Mouse (Mus musculus) MEL (cell line): ENCODE data around the gene Olfr544. TPM values are rescaled to one million over a fixed set of nuclear protein-coding genes. Genes with fewer than 3 reads are reported as not detected.

Experiments
- DNase-seq: peaks from one replicate; pipeline ENCODE4 v3.0.0; 2011; ENCODE audit warnings: low read depth, low spot score
- H3K27ac ChIP-seq: 2 replicates; pipeline ENCODE4 v1.5.1; 2012; ENCODE audit warnings: low read depth, mild to moderate bottlenecking, control low read depth, low read length, moderate library complexity; ENCODE audit not compliant: control insufficient read depth
- H3K27me3 ChIP-seq, 2 experiments: fragments of 150-350 bp in 1 of 2; sonication (generic) in 1 of 2; 2 replicates each; pipeline ENCODE4 v1.6.1; 2012; ENCODE audit warnings: low read length in 2 of 2, mild to moderate bottlenecking in 2 of 2, improper control_type of control experiment in 1 of 2, moderate library complexity in 1 of 2; ENCODE audit not compliant: insufficient read depth in 2 of 2, control insufficient read depth in 1 of 2
- H3K36me3 ChIP-seq, 2 experiments: 2 replicates each; pipeline ENCODE4 v1.6.1; 2012 to 2014; ENCODE audit warnings: low read length in 2 of 2, improper control_type of control experiment in 1 of 2, inconsistent platforms in 1 of 2, mild to moderate bottlenecking in 1 of 2; ENCODE audit not compliant: insufficient read depth in 2 of 2, control insufficient read depth in 1 of 2
- H3K4me1 ChIP-seq, 2 experiments: fragments of 150-350 bp in 1 of 2; sonication (generic) in 1 of 2; 2 replicates each; pipeline ENCODE4 v1.6.1; 2012; ENCODE audit warnings: low read length in 2 of 2, improper control_type of control experiment in 1 of 2, mild to moderate bottlenecking in 1 of 2; ENCODE audit not compliant: insufficient read depth in 2 of 2, control insufficient read depth in 1 of 2
- H3K4me3 ChIP-seq, 2 experiments: fragments of 150-350 bp in 1 of 2; sonication (generic) in 1 of 2; 2 replicates each; pipeline ENCODE4 v1.5.1; 2012; ENCODE audit warnings: low read depth in 2 of 2, low read length in 2 of 2, mild to moderate bottlenecking in 2 of 2, moderate library complexity in 2 of 2, control low read depth in 1 of 2, improper control_type of control experiment in 1 of 2; ENCODE audit not compliant: control insufficient read depth in 1 of 2, insufficient read depth in 1 of 2
- H3K79me2 ChIP-seq: 2 replicates; pipeline ENCODE4 v1.6.1; 2012; ENCODE audit warnings: mild to moderate bottlenecking, low read length, moderate library complexity; ENCODE audit not compliant: control insufficient read depth, poor library complexity, insufficient read depth
- H3K9ac ChIP-seq: 2 replicates; pipeline ENCODE4 v1.6.1; 2012; ENCODE audit warnings: low read depth, mild to moderate bottlenecking, control low read depth, low read length, moderate library complexity; ENCODE audit not compliant: control insufficient read depth, poor library complexity, severe bottlenecking
- H3K9me3 ChIP-seq: fragments of 150-350 bp; sonication (generic); replicated peaks from 2 replicates; pipeline ENCODE4 v1.6.1; 2012; ENCODE audit warnings: mild to moderate bottlenecking, low read length, improper control_type of control experiment, moderate library complexity; ENCODE audit not compliant: insufficient read depth
- BHLHE40 ChIP-seq: IDR thresholded peaks from 2 replicates; pipeline ENCODE4 v1.6.1; 2012; ENCODE audit warnings: low read depth, mild to moderate bottlenecking, inconsistent platforms, low read length, improper control_type of control experiment, borderline replicate concordance
- CHD1 ChIP-seq: IDR thresholded peaks from 2 replicates; pipeline ENCODE4 v1.6.1; 2012; ENCODE audit warnings: low read depth, mild to moderate bottlenecking, inconsistent platforms, low read length, improper control_type of control experiment
- CHD2 ChIP-seq: IDR thresholded peaks from 2 replicates; pipeline ENCODE4 v1.6.1; 2011; ENCODE audit warnings: low read length, improper control_type of control experiment
- CTCF ChIP-seq, 3 experiments: IDR thresholded peaks in 2 of 3; conservative IDR thresholded peaks in 1 of 3; 2 replicates each; pipeline ENCODE4 v1.5.1; 2011 to 2012; ENCODE audit warnings: low read length in 3 of 3, low read depth in 2 of 3, mild to moderate bottlenecking in 2 of 3, improper control_type of control experiment in 1 of 3, inconsistent platforms in 1 of 3, mixed read lengths in 1 of 3, moderate library complexity in 1 of 3; ENCODE audit not compliant: control insufficient read depth in 1 of 3, insufficient read depth in 1 of 3, poor library complexity in 1 of 3, severe bottlenecking in 1 of 3
- E2F4 ChIP-seq: IDR thresholded peaks from 2 replicates; pipeline ENCODE4 v1.6.1; 2011; ENCODE audit warnings: low read depth, low read length, improper control_type of control experiment, borderline replicate concordance
- ELF1 ChIP-seq: IDR thresholded peaks from 2 replicates; pipeline ENCODE4 v1.6.1; 2014; ENCODE audit warnings: low read depth, mild to moderate bottlenecking, inconsistent platforms, low read length, improper control_type of control experiment, moderate library complexity
- EP300 ChIP-seq, 2 experiments: IDR thresholded peaks; 2 replicates each; pipeline ENCODE4 v1.6.1; 2011; ENCODE audit warnings: improper control_type of control experiment in 2 of 2, low read length in 2 of 2, low read depth in 1 of 2, mild to moderate bottlenecking in 1 of 2
- ETS1 ChIP-seq: IDR thresholded peaks from 2 replicates; pipeline ENCODE4 v1.6.1; 2012; ENCODE audit warnings: low read depth, mild to moderate bottlenecking, inconsistent platforms, low read length, improper control_type of control experiment, moderate library complexity
- GATA1 ChIP-seq: IDR thresholded peaks from 2 replicates; pipeline ENCODE4 v1.6.1; 2011; ENCODE audit warnings: low read depth, low read length, improper control_type of control experiment
- MAFK ChIP-seq: IDR thresholded peaks from 2 replicates; pipeline ENCODE4 v1.6.1; 2011; ENCODE audit warnings: low read depth, mild to moderate bottlenecking, low read length, improper control_type of control experiment, borderline replicate concordance
- MAX ChIP-seq: IDR thresholded peaks from 2 replicates; pipeline ENCODE4 v1.6.1; 2011; ENCODE audit warnings: low read length, improper control_type of control experiment
- MAZ ChIP-seq: IDR thresholded peaks from 2 replicates; pipeline ENCODE4 v1.6.1; 2012; ENCODE audit warnings: low read depth, mild to moderate bottlenecking, inconsistent platforms, low read length, improper control_type of control experiment
- MEF2A ChIP-seq: IDR thresholded peaks from 2 replicates; pipeline ENCODE4 v1.6.1; 2014; ENCODE audit warnings: low read depth, mild to moderate bottlenecking, inconsistent platforms, low read length, improper control_type of control experiment; ENCODE audit not compliant: poor library complexity, insufficient replicate concordance, severe bottlenecking; ENCODE audit errors: extremely low read depth
- MXI1 ChIP-seq: IDR thresholded peaks from 2 replicates; pipeline ENCODE4 v1.6.1; 2011; ENCODE audit warnings: mild to moderate bottlenecking, low read depth, low read length, improper control_type of control experiment
- MYB ChIP-seq: IDR thresholded peaks from 2 replicates; pipeline ENCODE4 v1.6.1; 2011; ENCODE audit warnings: mild to moderate bottlenecking, low read depth, low read length, improper control_type of control experiment
- MYC ChIP-seq: IDR thresholded peaks from 2 replicates; pipeline ENCODE4 v1.6.1; 2011; ENCODE audit warnings: low read depth, mild to moderate bottlenecking, low read length, improper control_type of control experiment, moderate library complexity
- NELFE ChIP-seq: IDR thresholded peaks from 2 replicates; pipeline ENCODE4 v1.6.1; 2011; ENCODE audit warnings: low read depth, low read length, improper control_type of control experiment
- POLR2A ChIP-seq, 2 experiments: IDR thresholded peaks; 2 replicates each; pipeline ENCODE4 v1.6.1; 2011 to 2012; ENCODE audit warnings: low read length in 2 of 2, mild to moderate bottlenecking in 2 of 2, control low read depth in 1 of 2, improper control_type of control experiment in 1 of 2, low read depth in 1 of 2, moderate library complexity in 1 of 2; ENCODE audit not compliant: control insufficient read depth in 1 of 2, insufficient read depth in 1 of 2, poor library complexity in 1 of 2
- POLR2AphosphoS2 ChIP-seq: IDR thresholded peaks from 2 replicates; pipeline ENCODE4 v1.6.1; 2011; ENCODE audit warnings: low read length, improper control_type of control experiment
- POLR2AphosphoS5 ChIP-seq: IDR thresholded peaks from 2 replicates; pipeline ENCODE4 v1.6.1; 2012; ENCODE audit warnings: low read depth, borderline replicate concordance, mild to moderate bottlenecking, inconsistent platforms, low read length, moderate library complexity, mixed read lengths
- RAD21 ChIP-seq: IDR thresholded peaks from 2 replicates; pipeline ENCODE4 v1.6.1; 2011; ENCODE audit warnings: mild to moderate bottlenecking, low read depth, low read length, improper control_type of control experiment
- RCOR1 ChIP-seq: IDR thresholded peaks from 2 replicates; pipeline ENCODE4 v1.6.1; 2012; ENCODE audit warnings: low read depth, mild to moderate bottlenecking, inconsistent platforms, low read length, improper control_type of control experiment
- SIN3A ChIP-seq: IDR thresholded peaks from 2 replicates; pipeline ENCODE4 v1.6.1; 2012; ENCODE audit warnings: low read length, improper control_type of control experiment, inconsistent platforms
- SMC3 ChIP-seq: IDR thresholded peaks from 2 replicates; pipeline ENCODE4 v1.6.1; 2011; ENCODE audit warnings: low read depth, low read length, improper control_type of control experiment
- TBP ChIP-seq: IDR thresholded peaks from 2 replicates; pipeline ENCODE4 v1.8.0; 2011; ENCODE audit warnings: low read depth, low read length, improper control_type of control experiment
- UBTF ChIP-seq: IDR thresholded peaks from 2 replicates; pipeline ENCODE4 v1.6.1; 2012; ENCODE audit warnings: low read depth, mild to moderate bottlenecking, inconsistent platforms, low read length, improper control_type of control experiment, moderate library complexity, borderline replicate concordance; ENCODE audit not compliant: insufficient read depth
- USF1 ChIP-seq: IDR thresholded peaks from 2 replicates; pipeline ENCODE4 v1.6.1; 2014; ENCODE audit warnings: low read depth, mild to moderate bottlenecking, inconsistent platforms, low read length, improper control_type of control experiment, moderate library complexity
- USF2 ChIP-seq, 2 experiments: IDR thresholded peaks; 2 replicates each; pipeline ENCODE4 v1.6.1; 2011 to 2012; ENCODE audit warnings: improper control_type of control experiment in 2 of 2, low read length in 2 of 2, borderline replicate concordance in 1 of 2, inconsistent platforms in 1 of 2, low read depth in 1 of 2, mild to moderate bottlenecking in 1 of 2; ENCODE audit not compliant: insufficient read depth in 1 of 2
- ZC3H11A ChIP-seq: IDR thresholded peaks from 2 replicates; pipeline ENCODE4 v1.6.1; 2012; ENCODE audit warnings: low read depth, mild to moderate bottlenecking, inconsistent platforms, low read length, improper control_type of control experiment
- ZMIZ1 ChIP-seq: IDR thresholded peaks from 2 replicates; pipeline ENCODE4 v1.6.1; 2012; ENCODE audit warnings: low read depth, mild to moderate bottlenecking, inconsistent platforms, low read length, improper control_type of control experiment, moderate library complexity
- polyA plus RNA-seq, 2 experiments: library from polyadenylated mRNA; stranded (reverse) in 1 of 2; unstranded in 1 of 2; fragments of >175 nt in 1 of 2; fragments of >200 nt in 1 of 2; gene quantifications; 2 replicates each; pipeline versions ENCODE4 v1.2.1 to v1.2.4; 2012; ENCODE audit warnings: low replicate concordance in 2 of 2, low read depth in 1 of 2; ENCODE audit not compliant: insufficient read length in 2 of 2, insufficient read depth in 1 of 2, missing spikeins in 1 of 2
- total RNA-seq: library from RNA; depleted of rRNA; stranded (reverse); fragments of 300-350 nt; gene quantifications from 2 replicates; pipeline ENCODE4 v1.2.3, GENCODE M21; 2012

The Olfr544 gene
- total and polyA plus RNA-seq, 3 experiments: 0.04 to 0.07 TPM; not detected in 1

- Histone ChIP-seq H3K9ac (no peak overlapping the region), H3K4me3 (no peak overlapping the region), H3K4me1 (no peaks in the 10 kb centered on the region), H3K27ac (no peak overlapping the region), H3K9me3 (no peaks in the 10 kb centered on the region), H3K36me3 (peaks cover 0 to 33% of the 10 kb centered on the region in 2 experiments; a peak in 2 of 4 replicates), H3K27me3 (no peaks in the 10 kb centered on the region), H3K79me2 (no peaks in the 10 kb centered on the region)
- DNase-seq: no peak
- TF ChIP-seq ETS1: no peak
- TF ChIP-seq POLR2AphosphoS2: no peak
- no peak for TF ChIP-seq RAD21
- TF ChIP-seq MXI1: no peak
- TF ChIP-seq USF2 (IDR thresholded peaks at IDR 0.05; ENCODE audit: borderline replicate concordance in 1 of 2, insufficient read depth in 1 of 2, low read depth in 1 of 2, low read length in 2 of 2): no peak
- no peak for TF ChIP-seq SMC3
- TF ChIP-seq SIN3A: no peak
- TF ChIP-seq RCOR1: no peak
- no peak for TF ChIP-seq POLR2AphosphoS5
- no peak for TF ChIP-seq NELFE
- no peak for TF ChIP-seq USF1
- TF ChIP-seq POLR2A (IDR thresholded peaks at IDR 0.05; ENCODE audit: control insufficient read depth in 1 of 2, insufficient read depth in 1 of 2, low read depth in 1 of 2, low read length in 2 of 2, poor library complexity in 1 of 2): no peak
- TF ChIP-seq CHD1: no peak
- no peak for TF ChIP-seq EP300 (IDR thresholded peaks at IDR 0.05; ENCODE audit: low read depth in 1 of 2, low read length in 2 of 2)
- no peak for TF ChIP-seq TBP
- TF ChIP-seq GATA1: no peak
- TF ChIP-seq MYB: no peak
- no peak for TF ChIP-seq MYC
These were observed 20.5 kb downstream of the Olfr544 start for GRCm38 (mm10) chr7:102467566-102467965.

- Histone ChIP-seq H3K36me3 (peaks cover 3 to 67% of the 10 kb centered on the region in 2 experiments; a peak in 3 of 4 replicates), H3K9me3 (no peaks in the 10 kb centered on the region), H3K27me3 (no peaks in the 10 kb centered on the region), H3K4me3 (no peak overlapping the region), H3K9ac (no peak overlapping the region), H3K4me1 (no peaks in the 10 kb centered on the region), H3K79me2 (no peaks in the 10 kb centered on the region), H3K27ac (no peak overlapping the region)
- DNase-seq: peak; percentile 32
- TF ChIP-seq CHD2 (no peak), CHD1 (no peak), GATA1 (no peak), CTCF (IDR thresholded peaks at IDR 0.05 in 2 of 3, conservative IDR thresholded peaks at IDR 0.05 in 1 of 3; ENCODE audit: control insufficient read depth in 1 of 3, insufficient read depth in 1 of 3, low read depth in 2 of 3, low read length in 3 of 3, poor library complexity in 1 of 3, severe bottlenecking in 1 of 3) (no peak), MXI1 (no peak), ETS1 (no peak), BHLHE40 (no peak), MAZ (no peak), UBTF (no peak), ZMIZ1 (no peak), ELF1 (no peak), MYB (no peak), POLR2AphosphoS5 (no peak), MEF2A (no peak), E2F4 (no peak), POLR2AphosphoS2 (no peak), ZC3H11A (no peak), MAFK (no peak), MAX (no peak)
These were observed 29.3 kb downstream of the Olfr544 start for GRCm38 (mm10) chr7:102458618-102459380.
